Mouse (Mus musculus) liver, adult 2 months (tissue): ENCODE data around the gene Rims4. TPM values are rescaled to one million over a fixed set of nuclear protein-coding genes. Genes with fewer than 3 reads are reported as not detected.
A peak's percentile ranks its signal among the peaks of the same experiment; 100 is the strongest.

Experiments used
- DNase-seq: peaks from one replicate; pipeline ENCODE4 v3.0.0-alpha.2; 2011; ENCODE audit warnings: low read depth, low spot score; ENCODE audit errors: extremely low read depth
- H3K27ac ChIP-seq: fragments of 200-500 bp; replicated peaks from 2 replicates; pipeline ENCODE4 v1.5.1; 2012; ENCODE audit warnings: low read depth, mild to moderate bottlenecking, control low read depth, inconsistent platforms, low read length; ENCODE audit not compliant: insufficient read depth
- H3K27me3 ChIP-seq: fragments of 200-500 bp; 2 replicates; pipeline ENCODE4 v1.6.1; 2012; ENCODE audit warnings: mild to moderate bottlenecking, moderate library complexity, low read length, inconsistent platforms; ENCODE audit not compliant: control insufficient read depth, insufficient read depth
- H3K36me3 ChIP-seq: fragments of 200-500 bp; 2 replicates; pipeline ENCODE4 v1.6.1; 2012; ENCODE audit warnings: low read length, inconsistent platforms; ENCODE audit not compliant: control insufficient read depth, insufficient read depth
- H3K4me1 ChIP-seq: fragments of 200-500 bp; 2 replicates; pipeline ENCODE4 v1.6.1; 2011; ENCODE audit warnings: low read length; ENCODE audit not compliant: control insufficient read depth, insufficient read depth
- H3K4me3 ChIP-seq: fragments of 200-500 bp; 2 replicates; pipeline ENCODE4 v1.5.1; 2011; ENCODE audit warnings: low read depth, mild to moderate bottlenecking, control low read depth, low read length, moderate library complexity; ENCODE audit not compliant: insufficient read depth
- H3K79me2 ChIP-seq: fragments of 200-500 bp; 2 replicates; pipeline ENCODE4 v1.6.1; 2012; ENCODE audit warnings: inconsistent platforms, mild to moderate bottlenecking, low read length, moderate library complexity; ENCODE audit not compliant: control insufficient read depth, insufficient read depth
- H3K9ac ChIP-seq: fragments of 200-500 bp; 2 replicates; pipeline ENCODE4 v1.6.1; 2012; ENCODE audit warnings: low read depth, mild to moderate bottlenecking, control low read depth, inconsistent platforms, low read length
- CTCF ChIP-seq: fragments of 200-500 bp; IDR thresholded peaks from 2 replicates; pipeline ENCODE4 v1.5.1; 2011; ENCODE audit warnings: low read depth, low read length, control low read depth
- POLR2A ChIP-seq: fragments of 200-500 bp; IDR thresholded peaks from 2 replicates; pipeline ENCODE4 v1.6.1; 2011; ENCODE audit warnings: low read length, control low read depth; ENCODE audit not compliant: insufficient read depth; ENCODE audit errors: extremely low read depth
- WGBS: fragments of 180-500 bp; shearing (Covaris S2); methylation state at CpG from one replicate; pipeline ENCODE4 v1.1.7; 2018; 5-methylcytosine and 5-hydroxymethylcytosine counted together
- polyA plus RNA-seq: library from polyadenylated mRNA; depleted of rRNA; stranded (reverse); fragments of >200 nt; gene quantifications from 2 replicates; pipeline ENCODE4 v1.2.3, GENCODE M21; 2012
- total RNA-seq: library from RNA; depleted of rRNA; stranded (reverse); fragments of >200 nt; gene quantifications from 2 replicates; pipeline ENCODE4 v1.2.3, GENCODE M21; 2014

The Rims4 gene
- total and polyA plus RNA-seq, 2 experiments: 0.02 to 0.09 TPM

GRCm38 (mm10) chr2:163904323-163904722 lies 14.2 kb downstream of the Rims4 start:
- Histone ChIP-seq H3K27me3 (no peaks in the 10 kb centered on the region), H3K4me3 (no peak overlapping the region), H3K9ac (no peak overlapping the region), H3K27ac (no peak overlapping the region), H3K36me3 (no peaks in the 10 kb centered on the region), H3K4me1 (0 out of 2 replicates have a peak, but pooled peaks cover 2% of the 10 kb centered on the region), H3K79me2 (no peaks in the 10 kb centered on the region)
- TF ChIP-seq CTCF: no peak
- TF ChIP-seq POLR2A: no peak
- WGBS: 93% methylated on average over 4 of the region's 4 CpGs
- no peak for DNase-seq

GRCm38 (mm10) chr2:163903461-163903860 lies 15.0 kb downstream of the Rims4 start:
- peak; percentile 7 for DNase-seq

GRCm38 (mm10) chr2:163902448-163902847 lies 16.0 kb downstream of the Rims4 start:
- 49% methylated on average over 4 of the region's 4 CpGs for WGBS
- Histone ChIP-seq H3K27me3 (no peaks in the 10 kb centered on the region), H3K27ac (no peak overlapping the region), H3K9ac (no peak overlapping the region), H3K36me3 (no peaks in the 10 kb centered on the region), H3K4me3 (no peak overlapping the region), H3K79me2 (no peaks in the 10 kb centered on the region), H3K4me1 (0 out of 2 replicates have a peak, but pooled peaks cover 2% of the 10 kb centered on the region)
- TF ChIP-seq POLR2A (no peak), CTCF (no peak)
- DNase-seq: no peak

More at GRCm38 (mm10) chr2:163903461-163903860, 15.0 kb downstream of the Rims4 start:
- Histone ChIP-seq H3K27ac (no peak overlapping the region), H3K27me3 (no peaks in the 10 kb centered on the region), H3K4me1 (0 out of 2 replicates have a peak, but pooled peaks cover 2% of the 10 kb centered on the region), H3K36me3 (no peaks in the 10 kb centered on the region), H3K79me2 (no peaks in the 10 kb centered on the region), H3K4me3 (no peak overlapping the region), H3K9ac (no peak overlapping the region)
- TF ChIP-seq CTCF: no peak
- no peak for TF ChIP-seq POLR2A
- WGBS: 23% methylated on average over 11 of the region's 11 CpGs

- 44% methylated on average over 7 of the region's 7 CpGs for WGBS
- H3K36me3 ChIP-seq: no peaks in the 10 kb centered on the region
- TF ChIP-seq POLR2A: no peak
- TF ChIP-seq CTCF: no peak
- peak; percentile 39 for DNase-seq
- H3K4me1 ChIP-seq: 0 out of 2 replicates have a peak, but pooled peaks cover 2% of the 10 kb centered on the region
- no peak overlapping the region for H3K9ac ChIP-seq
- H3K79me2 ChIP-seq: no peaks in the 10 kb centered on the region
- no peak overlapping the region for H3K4me3 ChIP-seq
- H3K27me3 ChIP-seq: no peaks in the 10 kb centered on the region
- H3K27ac ChIP-seq: no peak overlapping the region
Observed at GRCm38 (mm10) chr2:163901043-163901442, 17.4 kb downstream of the Rims4 start.

GRCm38 (mm10) chr2:163899910-163900411 lies 18.5 kb downstream of the Rims4 start:
- no peak for TF ChIP-seq POLR2A
- no peak for TF ChIP-seq CTCF
- Histone ChIP-seq H3K4me3 (no peak overlapping the region), H3K36me3 (no peaks in the 10 kb centered on the region), H3K27me3 (no peaks in the 10 kb centered on the region), H3K79me2 (no peaks in the 10 kb centered on the region), H3K27ac (no peak overlapping the region), H3K4me1 (0 out of 2 replicates have a peak, but pooled peaks cover 2% of the 10 kb centered on the region), H3K9ac (no peak overlapping the region)
- no peak for DNase-seq
- WGBS: 40% methylated on average over 14 of the region's 14 CpGs

- Histone ChIP-seq H3K27ac (no peak overlapping the region), H3K79me2 (no peaks in the 10 kb centered on the region), H3K27me3 (no peaks in the 10 kb centered on the region), H3K36me3 (no peaks in the 10 kb centered on the region), H3K4me1 (0 out of 2 replicates have a peak, but pooled peaks cover 2% of the 10 kb centered on the region), H3K4me3 (no peak overlapping the region), H3K9ac (no peak overlapping the region)
- 78% methylated on average over 7 of the region's 7 CpGs for WGBS
- no peak for TF ChIP-seq CTCF
- TF ChIP-seq POLR2A: no peak
- no peak for DNase-seq
Observed at GRCm38 (mm10) chr2:163897988-163898535, 20.4 kb downstream of the Rims4 start.
